Comparison of ENCODE assay signal across 26 mouse cellular contexts in the genomic region with DNA sequence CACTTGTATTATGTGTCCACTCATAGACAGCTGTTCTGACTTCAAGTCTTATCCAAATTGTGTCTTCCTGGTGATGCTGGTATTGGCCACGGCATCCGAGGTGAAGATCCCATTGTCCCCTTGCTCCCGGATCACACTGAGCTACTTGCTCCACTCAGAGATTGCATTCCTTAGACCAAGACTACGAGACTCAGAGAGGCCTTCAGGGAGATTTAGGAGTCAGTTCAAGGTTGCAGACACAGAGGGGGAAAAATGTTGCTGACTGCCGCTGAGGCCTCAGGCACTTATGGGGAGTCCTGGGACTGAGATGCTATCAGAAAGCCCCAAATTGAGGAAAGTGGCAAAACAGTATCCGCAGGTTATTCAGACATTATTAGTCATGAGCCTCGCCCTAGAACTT.
A peak's percentile ranks its signal among the peaks of the same experiment; 100 is the strongest.
DNase-seq lines count a peak whose midpoint lies in the region; ATAC-seq and TF ChIP-seq lines count a peak whose summit lies in the region.
"Had no signal": no experiment of that assay in that cellular context is flagged by ENCODE, and none has a peak within 500 bp of the region (broad histone marks: within the 10 kb centered on the region; RNA-seq: fewer than 3 reads in every experiment).

No protein-coding gene starts in this region.

- no peaks in the 10 kb centered on the region for H3K36me3 ChIP-seq in forebrain, embryonic 11.5 days (ENCODE audit: control insufficient read depth, insufficient read depth, low read length)
- H3K36me3 ChIP-seq in forebrain, embryonic 15.5 days, result no peaks in the 10 kb centered on the region
- H3K36me3 ChIP-seq in testis, adult 2 months (ENCODE audit: control insufficient read depth, insufficient read depth, low read length), result no peaks in the 10 kb centered on the region
- H3K36me3 ChIP-seq: embryonic facial prominence, embryonic 15.5 days; forebrain, embryonic 12.5 days; heart, embryonic 10.5 days; heart, embryonic 13.5 days had no signal

- H3K9me3 ChIP-seq in forebrain, embryonic 11.5 days (ENCODE audit: control insufficient read depth, low read length), result no peaks in the 10 kb centered on the region
- H3K9me3 ChIP-seq in forebrain, embryonic 15.5 days, result no peaks in the 10 kb centered on the region
- H3K9me3 ChIP-seq: embryonic facial prominence, embryonic 15.5 days; forebrain, embryonic 12.5 days; heart, embryonic 10.5 days; heart, embryonic 13.5 days had no signal

- 83% methylated on average over 7 of the region's 7 CpGs for WGBS in forebrain, embryonic 11.5 days
- 83% methylated on average over 7 of the region's 7 CpGs for WGBS in forebrain, embryonic 15.5 days

- H3K27me3 ChIP-seq in forebrain, embryonic 11.5 days (ENCODE audit: control insufficient read depth, insufficient read depth, low read length), result no peaks in the 10 kb centered on the region
- H3K27me3 ChIP-seq in forebrain, embryonic 15.5 days, result peaks cover 17% of the 10 kb centered on the region
- no peaks in the 10 kb centered on the region for H3K27me3 ChIP-seq in testis, adult 2 months (ENCODE audit: control insufficient read depth, insufficient read depth, low read length)
- H3K27me3 ChIP-seq: embryonic facial prominence, embryonic 15.5 days; heart, embryonic 13.5 days had no signal

- no peak overlapping the region for H3K27ac ChIP-seq in forebrain, embryonic 11.5 days (ENCODE audit: low read depth, low read length)
- no peak overlapping the region for H3K27ac ChIP-seq in forebrain, embryonic 15.5 days (replicated peaks)
- peak overlapping the region; percentile 58 for H3K27ac ChIP-seq in testis, adult 2 months (ENCODE audit: control insufficient read depth, insufficient read depth, low read depth, low read length)
- H3K27ac ChIP-seq: embryonic facial prominence, embryonic 15.5 days; forebrain, embryonic 12.5 days; heart, adult 2 months; heart, embryonic 10.5 days; heart, embryonic 13.5 days; hindbrain, embryonic 14.5 days; hindbrain, postnatal 0 days had no signal

- no peak for TF ChIP-seq POLR2A in testis, adult 2 months (IDR thresholded peaks at IDR 0.05; ENCODE audit: control insufficient read depth, low read depth, low read length)

- H3K9ac ChIP-seq in forebrain, embryonic 11.5 days (ENCODE audit: low read length), result no peak overlapping the region
- H3K9ac ChIP-seq in forebrain, embryonic 15.5 days (replicated peaks), result no peak overlapping the region
- H3K9ac ChIP-seq: embryonic facial prominence, embryonic 15.5 days; forebrain, embryonic 12.5 days; heart, embryonic 13.5 days; hindbrain, embryonic 14.5 days had no signal

- no peak overlapping the region for H3K4me2 ChIP-seq in forebrain, embryonic 11.5 days (ENCODE audit: low read depth, low read length, severe bottlenecking)
- H3K4me2 ChIP-seq in forebrain, embryonic 15.5 days (replicated peaks), result no peak overlapping the region
- H3K4me2 ChIP-seq: embryonic facial prominence, embryonic 15.5 days; forebrain, embryonic 12.5 days; heart, embryonic 13.5 days; hindbrain, embryonic 14.5 days had no signal

- no peak for ATAC-seq in forebrain, embryonic 11.5 days (replicated peaks; ENCODE audit: low FRiP score)
- ATAC-seq in forebrain, embryonic 15.5 days (replicated peaks), result no peak
- ATAC-seq: CD4-positive, CD25-positive, alpha-beta regulatory T cell, adult 4 months; forebrain, embryonic 16.5 days; hindbrain, postnatal 0 days; inflammation-experienced regulatory T-cells, adult 6 months; intestine, embryonic 16.5 days had no signal

- peak; percentile 60 for DNase-seq in adrenal gland, adult 2 months
- DNase-seq in adrenal gland, adult 8-10 months, result no peak
- peak; percentile 28 for DNase-seq in forebrain, embryonic 11.5 days (ENCODE audit: low spot score)
- no peak for DNase-seq in testis, postnatal 14 days (ENCODE audit: low spot score)
- DNase-seq: cerebellum, adult 11 months; cerebellum, adult 2 months; cerebellum, adult 9-11 months; cerebellum, postnatal 25 days; gastrocnemius, postnatal 10 days; gastrocnemius, postnatal 36 days; heart, adult 2 months; heart, postnatal 14 days; heart, postnatal 4 days; kidney, adult 18-20 months had no signal

- no peak for TF ChIP-seq CTCF in testis, adult 2 months (IDR thresholded peaks at IDR 0.05; ENCODE audit: control insufficient read depth, insufficient read depth, insufficient replicate concordance, low read depth, low read length)

- no peak overlapping the region for H3K4me3 ChIP-seq in forebrain, embryonic 11.5 days (ENCODE audit: low read depth, low read length)
- H3K4me3 ChIP-seq in forebrain, embryonic 15.5 days, result no peak overlapping the region
- H3K4me3 ChIP-seq in testis, adult 2 months (ENCODE audit: control insufficient read depth, low read depth, low read length), result no peak overlapping the region
- H3K4me3 ChIP-seq: embryonic facial prominence, embryonic 15.5 days; forebrain, embryonic 12.5 days; heart, adult 2 months; heart, embryonic 10.5 days; heart, embryonic 13.5 days had no signal

- H3K4me1 ChIP-seq in forebrain, embryonic 11.5 days (replicated peaks; ENCODE audit: control insufficient read depth, insufficient read depth, low read length), result no peaks in the 10 kb centered on the region
- no peaks in the 10 kb centered on the region for H3K4me1 ChIP-seq in forebrain, embryonic 15.5 days
- peaks cover 2% of the 10 kb centered on the region; the same call in 1 of the 2 replicates for H3K4me1 ChIP-seq in testis, adult 2 months (ENCODE audit: control insufficient read depth, insufficient read depth, low read length)

Comparison
In these comparisons a context has a peak if more than half of its experiments do, and no peak if none do; other contexts are left out.
1. DNase-seq: peak in adrenal gland, adult 2 months (single experiment) and forebrain, embryonic 11.5 days (single experiment); none in adrenal gland, adult 8-10 months (single experiment) and testis, postnatal 14 days (single experiment).